8 mouse cellular contexts compared by ENCODE assay signal in genomic region chr14:61330591-61330990, GRCm38 (mm10). TPM values are rescaled to one million over a fixed set of nuclear protein-coding genes. Genes with fewer than 3 reads are reported as not detected.
A peak's percentile ranks its signal among the peaks of the same experiment; 100 is the strongest.
DNase-seq lines count a peak whose midpoint lies in the region; ATAC-seq and TF ChIP-seq lines count a peak whose summit lies in the region.

No protein-coding gene starts in this region.

- TF ChIP-seq CTCF in heart, adult 2 months (IDR thresholded peaks at IDR 0.05) = no peak

- H3K4me3 ChIP-seq in heart, adult 2 months = no peak overlapping the region
- H3K4me3 ChIP-seq in heart, embryonic 15.5 days = no peak overlapping the region
- H3K4me3 ChIP-seq in midbrain, embryonic 14.5 days (replicated peaks; ENCODE audit: low read depth, low read length) = no peak overlapping the region

- TF ChIP-seq EP300 in heart, adult 2 months (IDR thresholded peaks at IDR 0.05; ENCODE audit: insufficient read depth, low read depth, low read length) = no peak

- 59% methylated on average over 11 of the region's 11 CpGs for WGBS in heart, adult 2 months
- WGBS in heart, embryonic 15.5 days = 61% methylated on average over 11 of the region's 11 CpGs
- 47% methylated on average over 11 of the region's 11 CpGs for WGBS in midbrain, embryonic 14.5 days

- no peaks in the 10 kb centered on the region for H3K9me3 ChIP-seq in heart, embryonic 15.5 days (replicated peaks)
- H3K9me3 ChIP-seq in midbrain, embryonic 14.5 days (ENCODE audit: control insufficient read depth, low read length) = no peaks in the 10 kb centered on the region

- no peaks in the 10 kb centered on the region for H3K36me3 ChIP-seq in heart, adult 2 months (ENCODE audit: control insufficient read depth, insufficient read depth, low read length)
- no peaks in the 10 kb centered on the region for H3K36me3 ChIP-seq in heart, embryonic 15.5 days
- H3K36me3 ChIP-seq in midbrain, embryonic 14.5 days (ENCODE audit: control insufficient read depth, insufficient read depth, low read length) = no peaks in the 10 kb centered on the region

- no peak overlapping the region; the same call in 1 of the 2 replicates for H3K9ac ChIP-seq in heart, adult 2 months (ENCODE audit: low read depth, low read length)
- no peak overlapping the region for H3K9ac ChIP-seq in heart, embryonic 15.5 days
- H3K9ac ChIP-seq in midbrain, embryonic 14.5 days (replicated peaks; ENCODE audit: low read length) = no peak overlapping the region

- ATAC-seq in heart, embryonic 15.5 days (replicated peaks; ENCODE audit: insufficient number of reproducible peaks, insufficient read depth, low FRiP score, low read depth) = no peak
- ATAC-seq in midbrain, embryonic 14.5 days (ENCODE audit: low FRiP score, low TSS enrichment) = peak; percentile 39

- H3K27me3 ChIP-seq in heart, adult 2 months (ENCODE audit: control insufficient read depth, insufficient read depth, low read length) = no peaks in the 10 kb centered on the region
- H3K27me3 ChIP-seq in heart, embryonic 15.5 days = no peaks in the 10 kb centered on the region
- H3K27me3 ChIP-seq in midbrain, embryonic 14.5 days (ENCODE audit: control insufficient read depth, insufficient read depth, low read length) = no peaks in the 10 kb centered on the region

- H3K4me1 ChIP-seq in heart, adult 2 months (ENCODE audit: control insufficient read depth, insufficient read depth, low read length) = no peaks in the 10 kb centered on the region
- H3K4me1 ChIP-seq in heart, embryonic 15.5 days (replicated peaks) = peaks cover 21% of the 10 kb centered on the region
- 0 out of 2 replicates have a peak, but pooled peaks cover 8% of the 10 kb centered on the region for H3K4me1 ChIP-seq in midbrain, embryonic 14.5 days (ENCODE audit: control insufficient read depth, insufficient read depth, low read length)

- H3K79me2 ChIP-seq in heart, adult 2 months (replicated peaks; ENCODE audit: control insufficient read depth, insufficient read depth, low read length) = no peaks in the 10 kb centered on the region

- intact Hi-C loops in heart, adult 2 months (cut with DNase I) = loop anchor here (2.0 kb wide), 1 partner anchor 108 kb away; the partner anchor contains the start of gene Kpna3

- peak overlapping the region; percentile 67 for H3K27ac ChIP-seq in heart, adult 2 months
- peak overlapping the region; percentile 76 for H3K27ac ChIP-seq in heart, embryonic 15.5 days
- peak overlapping the region; percentile 65; the same call in 1 of the 2 replicates for H3K27ac ChIP-seq in midbrain, embryonic 14.5 days (replicated peaks; ENCODE audit: low read depth, low read length)

- no peak for DNase-seq in heart, adult 2 months
- no peak for DNase-seq in heart, adult 11 months
- DNase-seq in adrenal gland, postnatal 14 days = peak; percentile 67
- DNase-seq in midbrain, embryonic 14.5 days = peak; percentile 80
- no peak for DNase-seq in thymus, postnatal 25 days
- no peak for DNase-seq in kidney, adult 11 months
- no peak for DNase-seq in urinary bladder, postnatal 14 days (ENCODE audit: low spot score)

- H3K4me2 ChIP-seq in heart, embryonic 15.5 days = peak overlapping the region; percentile 57
- H3K4me2 ChIP-seq in midbrain, embryonic 14.5 days (ENCODE audit: low read length) = no peak overlapping the region

- no peak for TF ChIP-seq POLR2A in heart, adult 2 months (IDR thresholded peaks at IDR 0.05; ENCODE audit: insufficient read depth, low read depth, low read length)

RNA-seq across cellular contexts. Expression of gene Arl11, which starts 21.0 kb away (rescaled TPM):
- under 1 TPM; 0.42 to 0.75 TPM for total RNA-seq in heart, adult 2 months (2021)
- 0.80 and 0.85 TPM in 2 replicates for polyA plus RNA-seq in heart, adult 2 months (2012; rRNA removed)
- 0.34 and 0.37 TPM in 2 replicates for total RNA-seq in adrenal gland, postnatal 14 days (2021)
- polyA plus RNA-seq in heart, embryonic 15.5 days (2015; fragmentation: Nextera tagmentation; extraction: Ambion mirVana) = 0.53 and 1.3 TPM in 2 replicates
- polyA plus RNA-seq in midbrain, embryonic 14.5 days (2014; fragmentation: Nextera tagmentation; extraction: Ambion mirVana) = 0.47 TPM in 1 of 2 replicates, not detected in the other

RNA-seq across cellular contexts. Expression of gene Ebpl, which starts 29.6 kb away (rescaled TPM):
- 1 to 10 TPM in 1 of 2 experiments, under 1 TPM in 1; 0.98 to 1.2 TPM for total RNA-seq in heart, adult 2 months (2021)
- polyA plus RNA-seq in heart, adult 2 months (2012; rRNA removed) = 1.0 and 1.3 TPM in 2 replicates
- total RNA-seq in adrenal gland, postnatal 14 days (2021) = 3.9 and 5.0 TPM in 2 replicates
- polyA plus RNA-seq in heart, embryonic 15.5 days (2015; fragmentation: Nextera tagmentation; extraction: Ambion mirVana) = 4.1 and 4.7 TPM in 2 replicates
- polyA plus RNA-seq in midbrain, embryonic 14.5 days (2014; fragmentation: Nextera tagmentation; extraction: Ambion mirVana) = 7.6 and 8.8 TPM in 2 replicates

Comparison
In these comparisons a context has a peak if more than half of its experiments do, and no peak if none do; other contexts are left out.
1. DNase-seq: peak in adrenal gland, postnatal 14 days (single experiment) and midbrain, embryonic 14.5 days (single experiment); none in heart, adult 2 months (0 of 2), heart, adult 11 months (single experiment), thymus, postnatal 25 days (single experiment), kidney, adult 11 months (single experiment) and urinary bladder, postnatal 14 days (single experiment).
2. Peak in every context shown above with its lines, with median percentiles within 50 percentile points of each other: H3K27ac ChIP-seq.